Mouse (Mus musculus) CD4-positive, CD25-positive, alpha-beta regulatory T cell, adult 4 months (primary cell): ENCODE data around the gene Ubqln4. TPM values are rescaled to one million over a fixed set of nuclear protein-coding genes. Genes with fewer than 3 reads are reported as not detected.
A peak's percentile ranks its signal among the peaks of the same experiment; 100 is the strongest.

Experiments
- ATAC-seq: one replicate; pipeline ENCODE4 v1.8.0; 2017
- polyA plus RNA-seq, 2 experiments: library from polyadenylated mRNA; unstranded; fragments of 100-300 nt; shearing (Covaris generic); gene quantifications; one replicate each; pipeline ENCODE4 v1.2.1; 2017

Ubqln4 gene
- polyA plus RNA-seq, 2 experiments from 2014 or later = 11.9 to 12.0 TPM

DNA sequence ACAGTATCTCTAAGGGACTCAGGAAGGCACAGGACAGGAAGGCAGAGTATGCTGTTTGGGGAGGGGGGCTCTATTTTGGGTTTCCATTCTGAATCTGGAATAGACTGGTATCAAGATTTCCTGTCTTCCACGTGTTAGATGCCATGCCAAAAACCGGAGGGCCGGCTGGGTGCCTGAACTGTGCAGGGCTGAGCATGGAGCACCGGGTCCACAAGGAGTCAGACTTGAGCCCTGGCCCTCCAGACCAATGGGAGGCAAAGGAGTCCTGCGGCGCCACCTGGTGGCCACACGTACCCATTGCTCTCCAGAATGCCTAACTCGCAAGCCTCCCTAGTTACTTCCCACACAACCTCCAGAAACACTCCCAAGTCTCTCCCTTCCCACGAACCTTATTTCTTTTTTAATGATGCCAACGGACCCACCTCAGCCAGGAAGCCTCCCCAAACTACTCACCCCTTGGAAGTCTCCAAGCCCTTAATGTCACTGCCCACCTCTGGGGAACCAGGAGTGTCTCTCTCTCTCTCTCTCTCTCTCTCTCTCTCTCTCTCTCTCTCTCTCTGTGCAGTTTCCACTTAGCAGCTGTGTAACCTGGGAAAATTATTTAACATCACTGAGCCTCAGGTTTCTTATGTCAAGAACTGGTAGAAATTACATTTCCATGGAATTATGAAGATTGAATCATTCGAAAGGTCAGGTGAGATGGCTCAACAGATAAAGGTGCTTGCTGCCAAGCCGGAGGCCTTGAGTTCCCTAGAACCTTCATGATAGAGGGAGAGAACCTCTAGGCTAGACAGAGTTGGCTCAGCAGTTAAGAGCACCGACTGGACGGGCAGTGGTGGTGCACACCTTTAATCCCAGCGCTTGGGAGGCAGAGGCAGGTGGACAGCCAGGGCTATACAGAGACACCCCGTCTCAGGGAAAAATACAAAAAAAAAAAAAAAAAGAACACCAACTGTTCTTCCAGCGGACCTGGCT is 27.1 kb upstream of the Ubqln4 start:
- peak; percentile 62 for ATAC-seq

DNA sequence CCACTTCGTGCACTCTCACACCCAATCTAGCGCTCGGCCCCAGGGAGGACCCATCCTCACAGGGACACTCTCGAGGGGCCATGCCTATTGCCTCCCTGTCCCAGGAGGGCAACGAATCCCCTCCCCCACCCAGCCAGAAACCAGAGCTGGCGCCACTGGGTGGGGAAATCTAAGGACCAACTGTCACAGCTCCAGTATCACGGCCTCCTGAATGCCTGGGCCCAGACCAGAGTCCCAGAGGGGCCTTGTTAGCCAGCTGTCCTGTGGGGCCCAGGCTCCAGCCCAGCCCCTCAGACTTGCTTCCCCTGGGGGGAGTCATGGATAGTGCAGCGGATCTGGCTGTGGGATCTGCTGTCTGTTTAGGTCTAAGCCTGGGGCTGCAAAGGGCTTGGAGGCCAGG is 26.0 kb upstream of the Ubqln4 start:
- ATAC-seq = no peak

DNA sequence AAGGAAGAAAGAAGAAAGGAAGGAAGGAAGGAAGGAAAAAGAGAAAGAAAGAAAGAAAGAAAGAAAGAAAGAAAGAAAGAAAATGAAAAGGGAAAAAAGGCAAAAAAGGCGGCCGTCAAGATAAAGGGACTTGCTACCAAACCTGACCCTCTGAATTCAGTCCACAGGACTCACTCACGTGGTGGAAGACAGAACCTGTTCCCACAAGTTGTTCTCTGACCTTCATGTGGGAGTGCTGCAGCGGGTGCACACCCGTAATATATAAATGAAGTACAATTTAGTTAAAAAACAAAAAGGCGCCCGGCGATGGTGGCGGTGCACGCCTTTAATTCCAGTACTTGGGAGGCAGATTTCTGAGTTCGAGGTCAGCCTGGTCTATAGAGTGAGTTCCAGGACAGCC is 24.9 kb upstream of the Ubqln4 start:
- ATAC-seq = no peak

DNA sequence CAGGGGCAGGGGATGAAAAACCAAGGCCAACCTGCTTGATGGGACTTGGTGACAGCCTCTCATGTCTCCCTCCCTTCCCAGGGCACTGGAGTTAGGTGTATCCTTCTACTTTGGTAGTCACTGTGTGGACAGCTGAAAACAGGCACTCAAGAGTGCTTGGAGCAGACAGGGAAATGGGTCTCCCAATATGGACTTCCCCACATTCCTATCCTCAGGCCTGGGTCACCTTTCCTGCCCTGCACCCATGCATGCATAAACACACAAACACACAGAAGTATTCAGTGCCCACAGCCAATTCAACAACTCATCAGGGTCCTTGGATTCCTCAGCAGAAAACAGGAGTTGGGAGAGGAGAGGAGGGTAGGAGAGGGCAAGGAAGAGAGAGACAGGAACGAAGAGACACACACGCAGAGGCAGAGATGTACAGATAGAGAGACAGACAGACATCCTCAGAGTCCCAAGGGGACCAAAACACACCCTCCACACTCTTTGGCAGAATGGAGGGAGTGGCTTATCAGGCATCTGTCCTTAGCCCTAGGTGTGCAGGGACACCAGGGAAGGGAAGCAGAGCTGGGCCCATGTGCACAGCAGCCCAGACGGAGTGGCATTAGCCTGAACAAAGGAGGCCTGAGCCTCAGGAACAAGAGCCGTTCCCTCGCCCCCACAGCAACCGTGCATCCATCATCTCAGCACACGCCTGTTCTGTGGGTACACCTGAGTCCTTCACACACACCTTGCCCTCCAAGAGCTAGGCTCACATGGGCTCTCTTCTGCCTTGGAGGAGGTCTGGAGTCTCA is 24.2 kb upstream of the Ubqln4 start:
- ATAC-seq = no peak

DNA sequence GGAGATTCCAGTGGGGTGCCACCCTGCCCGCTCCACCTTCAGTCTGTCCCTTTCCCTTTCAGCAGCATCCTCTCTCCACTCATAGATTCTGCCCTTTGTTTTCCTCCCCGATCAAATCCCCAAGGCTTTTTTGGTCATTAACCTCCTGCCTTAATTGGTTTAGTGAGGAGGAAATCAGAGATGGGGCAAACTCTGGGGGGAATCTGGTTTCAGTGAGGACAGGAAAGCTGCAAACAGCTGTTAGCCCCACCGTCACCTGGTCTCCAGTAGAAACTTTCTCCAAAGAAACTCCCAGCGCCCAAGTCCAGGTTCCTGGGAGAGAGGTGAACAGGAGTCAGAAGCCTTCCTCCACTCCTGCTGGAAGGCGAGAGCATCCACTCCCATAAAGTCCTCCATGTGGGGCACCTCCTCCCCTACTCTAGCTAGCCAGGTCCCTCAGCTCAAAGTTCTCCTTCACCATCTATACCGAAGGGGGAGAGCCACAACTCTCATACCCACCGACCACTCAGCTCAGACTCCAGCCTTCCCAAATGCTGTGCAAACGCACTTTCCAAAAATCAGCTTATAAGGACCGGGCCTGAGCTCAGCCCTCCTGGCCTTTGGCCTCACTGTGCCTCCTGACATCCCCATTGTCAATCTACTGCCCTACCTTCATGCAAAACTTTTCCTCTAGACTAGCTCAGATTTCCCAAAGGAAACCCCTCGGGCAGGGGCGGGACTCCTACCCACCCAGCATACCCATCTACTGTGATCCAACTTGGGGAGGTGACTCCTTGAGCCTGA is 23.3 kb upstream of the Ubqln4 start:
- ATAC-seq = no peak

DNA sequence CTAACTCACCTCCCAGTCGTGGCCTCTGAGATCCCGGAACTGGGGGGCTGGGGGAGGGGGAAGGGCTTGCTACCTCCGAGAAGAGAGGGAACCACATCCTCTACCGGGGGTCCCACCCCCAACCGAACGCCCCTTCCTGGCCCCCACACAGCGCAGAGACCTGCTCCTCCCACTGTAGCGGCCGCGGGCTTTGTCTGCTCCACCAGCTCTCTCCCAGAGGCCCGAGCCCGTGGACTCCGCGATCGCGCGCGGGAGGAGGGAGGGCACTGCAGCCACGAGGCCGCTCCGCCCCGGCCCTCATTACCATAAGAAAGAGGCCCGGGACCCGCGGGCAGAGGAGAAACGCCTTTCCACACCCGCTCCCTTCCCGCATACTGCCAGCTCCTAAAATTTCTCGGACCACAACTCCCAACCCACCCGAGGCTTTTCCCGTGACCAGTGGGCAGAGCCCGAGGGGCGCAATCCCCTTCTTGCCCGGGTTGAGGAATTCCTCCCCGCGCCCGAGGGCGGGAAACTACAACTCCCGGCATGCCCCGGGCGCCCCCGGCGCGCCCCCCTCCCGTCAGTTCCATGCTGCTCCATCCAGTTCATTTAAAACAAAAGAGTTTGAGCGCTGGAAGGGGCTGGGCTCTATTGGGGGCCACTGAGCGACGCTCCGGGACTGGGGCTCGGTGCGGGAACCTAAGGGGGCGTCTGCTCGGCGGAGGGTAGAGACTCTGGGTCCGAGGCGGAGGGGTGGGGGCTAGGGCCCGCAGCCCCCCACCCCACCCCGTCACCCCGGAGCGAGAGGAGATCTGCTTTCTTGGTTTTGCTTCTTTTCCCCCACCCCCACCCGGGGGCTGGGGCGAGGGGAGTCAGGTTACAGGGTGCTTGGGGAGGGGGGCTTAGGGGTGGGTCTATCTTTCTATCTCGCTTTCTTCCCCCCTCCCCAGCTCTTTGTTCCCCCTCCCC is 21.9 kb upstream of the Ubqln4 start:
- ATAC-seq = peak; percentile 83

DNA sequence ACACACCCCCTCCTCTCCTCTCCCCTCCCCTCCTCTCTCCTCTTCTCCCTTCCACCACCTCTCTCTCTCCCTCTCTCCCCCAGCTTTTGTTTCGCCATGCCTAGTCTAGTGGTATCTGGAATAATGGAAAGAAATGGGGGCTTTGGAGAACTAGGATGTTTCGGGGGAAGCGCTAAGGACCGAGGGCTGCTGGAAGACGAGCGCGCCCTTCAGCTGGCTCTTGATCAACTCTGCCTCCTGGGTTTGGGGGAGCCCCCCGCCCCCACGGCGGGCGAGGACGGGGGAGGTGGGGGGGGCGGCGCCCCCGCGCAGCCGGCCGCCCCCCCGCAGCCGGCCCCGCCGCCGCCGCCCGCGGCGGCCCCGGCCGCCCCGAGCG is 21.3 kb upstream of the Ubqln4 start, which contains the start of gene Mex3a:
Gene Mex3a (plus strand): TSS at position 97 of the 376 bp plus-strand sequence.
- ATAC-seq = no peak

DNA sequence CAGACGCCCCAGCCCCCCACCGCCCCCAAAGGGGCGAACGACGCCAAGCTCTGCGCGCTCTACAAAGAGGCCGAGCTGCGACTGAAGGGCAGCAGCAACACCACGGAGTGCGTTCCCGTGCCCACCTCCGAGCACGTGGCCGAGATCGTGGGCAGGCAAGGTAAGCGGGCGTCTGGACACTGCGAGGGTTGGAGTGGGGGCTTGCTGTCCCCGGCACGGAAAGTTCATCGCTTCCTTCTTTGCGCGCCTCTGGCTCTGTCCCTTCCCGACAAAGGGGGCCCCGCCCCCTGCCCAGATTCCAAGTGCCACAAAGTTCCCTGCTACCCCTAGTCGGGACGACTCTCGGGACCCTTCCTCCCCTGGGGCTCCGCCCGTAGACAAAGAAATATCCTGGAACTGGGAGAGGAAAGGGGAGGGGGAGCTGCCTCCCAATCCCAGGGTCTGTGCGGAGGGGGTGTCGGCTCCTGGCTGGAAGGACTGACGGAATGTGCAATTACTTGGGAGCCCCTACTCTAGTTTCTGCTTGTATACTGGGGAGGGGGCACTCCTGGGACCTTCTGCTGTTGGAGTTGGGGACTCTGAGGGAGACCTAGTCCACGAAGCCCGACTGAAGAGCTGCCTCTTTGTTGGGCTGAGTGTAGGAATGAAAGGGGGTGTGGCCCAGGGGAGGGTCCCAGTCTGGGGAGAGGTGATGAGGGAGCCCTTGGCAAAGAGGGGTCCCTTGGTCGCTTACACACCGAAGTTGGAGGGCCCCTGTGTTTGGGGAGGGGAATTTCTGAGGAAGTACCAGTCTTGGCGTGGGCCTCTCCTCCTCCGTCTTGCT is 20.7 kb upstream of the Ubqln4 start:
- ATAC-seq = no peak

DNA sequence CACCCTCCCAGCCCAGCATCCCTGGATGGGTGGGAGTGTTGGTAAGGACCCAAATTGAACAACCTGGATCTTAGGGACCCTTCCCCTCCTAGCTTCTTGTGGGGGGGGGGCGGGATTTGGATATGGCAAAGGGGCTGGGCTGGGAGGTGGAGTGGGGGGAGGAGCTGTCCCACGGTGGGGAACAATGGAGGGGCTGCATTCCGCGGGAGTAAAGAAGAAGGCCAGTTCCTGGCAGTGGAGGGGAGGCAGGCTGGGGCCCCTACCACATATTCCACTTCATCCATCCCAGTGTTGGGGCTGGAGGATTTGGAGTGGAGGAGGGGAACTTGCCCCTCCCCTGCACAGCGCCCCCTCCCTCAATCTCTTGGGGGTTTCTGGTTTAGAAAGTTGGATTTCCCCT is 19.9 kb upstream of the Ubqln4 start:
- no peak for ATAC-seq

DNA sequence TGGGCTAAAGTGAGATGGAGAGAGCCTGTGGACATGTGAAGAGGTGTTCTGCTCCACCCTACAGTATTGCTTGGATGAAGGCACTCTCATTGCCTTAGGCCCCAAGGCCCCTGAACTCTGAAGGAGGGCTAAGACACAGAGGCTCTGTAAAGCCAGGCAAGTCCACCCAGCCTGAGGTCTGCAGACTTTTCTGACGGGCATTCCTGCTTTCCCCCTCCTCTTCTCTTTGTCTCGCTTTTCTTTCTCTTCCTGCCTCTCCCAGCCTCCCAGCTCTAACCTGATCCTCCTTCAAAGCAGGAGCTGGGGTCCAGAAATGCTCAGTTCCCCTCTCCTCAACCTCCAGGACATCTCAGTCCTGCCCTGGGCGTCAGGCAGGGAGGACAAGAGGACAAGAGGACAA is 18.6 kb upstream of the Ubqln4 start:
- no peak for ATAC-seq

DNA sequence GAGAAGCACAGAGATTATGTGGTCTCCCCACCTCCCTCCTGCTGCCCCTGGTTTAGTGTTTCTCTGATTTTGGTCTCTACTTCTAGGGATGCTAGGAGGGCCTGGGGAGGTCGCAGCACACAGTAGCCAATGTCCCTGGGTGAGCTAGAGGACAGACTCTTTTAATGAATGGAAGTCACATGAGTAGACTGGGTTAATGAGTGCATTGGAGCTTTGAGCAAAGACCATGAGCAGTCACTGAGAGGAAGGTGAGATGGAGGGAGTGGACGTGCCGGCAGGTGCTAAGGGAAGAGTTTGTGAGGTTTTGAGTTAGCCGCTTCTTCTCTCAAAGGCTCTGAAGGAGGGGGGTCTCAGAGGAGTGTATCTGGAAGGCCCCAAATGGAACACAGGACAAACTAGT is 18.0 kb upstream of the Ubqln4 start:
- no peak for ATAC-seq

DNA sequence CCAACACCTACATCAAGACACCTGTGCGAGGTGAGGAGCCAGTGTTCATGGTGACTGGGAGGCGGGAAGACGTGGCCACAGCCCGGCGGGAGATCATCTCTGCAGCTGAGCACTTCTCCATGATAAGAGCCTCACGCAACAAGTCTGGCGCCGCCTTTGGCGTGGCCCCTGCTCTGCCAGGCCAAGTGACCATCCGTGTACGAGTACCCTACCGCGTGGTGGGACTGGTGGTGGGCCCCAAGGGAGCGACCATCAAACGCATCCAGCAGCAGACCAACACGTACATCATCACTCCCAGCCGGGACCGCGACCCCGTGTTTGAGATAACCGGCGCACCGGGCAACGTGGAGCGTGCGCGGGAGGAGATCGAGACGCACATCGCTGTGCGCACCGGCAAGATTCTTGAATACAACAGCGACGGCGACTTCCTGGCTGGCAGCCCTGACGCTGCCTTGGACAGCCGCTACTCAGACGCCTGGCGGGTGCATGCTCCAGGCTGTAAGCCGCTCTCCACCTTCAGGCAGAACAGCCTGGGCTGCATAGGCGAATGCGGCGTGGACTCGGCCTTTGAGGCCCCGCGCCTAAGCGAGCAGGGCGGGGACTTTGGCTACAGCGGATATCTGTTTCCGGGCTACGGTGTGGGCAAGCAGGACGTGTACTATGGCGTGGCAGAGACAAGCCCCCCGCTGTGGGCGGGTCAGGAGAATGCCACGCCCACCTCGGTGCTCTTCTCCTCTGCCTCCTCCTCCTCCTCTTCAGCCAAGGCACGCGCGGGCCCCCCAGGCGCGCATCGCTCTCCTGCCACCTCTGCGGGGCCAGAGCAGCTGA is 17.2 kb upstream of the Ubqln4 start:
- ATAC-seq = no peak

DNA sequence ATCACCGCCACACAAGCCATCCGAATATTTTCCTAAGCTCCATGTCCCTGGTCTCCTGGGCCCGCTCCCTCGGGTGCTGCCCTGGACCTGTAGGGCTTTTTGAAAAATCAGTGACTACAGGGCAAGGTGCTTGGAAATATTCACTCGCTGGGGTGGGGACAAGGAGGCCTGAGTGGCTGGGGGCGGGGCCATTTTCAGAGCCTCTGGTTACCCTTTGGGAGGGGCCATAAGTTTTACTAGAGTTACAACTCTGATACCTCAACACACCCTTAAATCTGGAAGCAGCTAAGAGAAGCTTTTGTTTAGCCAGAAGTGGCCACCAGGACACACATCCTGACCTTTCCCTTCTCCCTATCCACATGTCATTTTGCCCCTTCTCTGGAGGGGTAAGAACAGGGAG is 16.4 kb upstream of the Ubqln4 start:
- no peak for ATAC-seq

DNA sequence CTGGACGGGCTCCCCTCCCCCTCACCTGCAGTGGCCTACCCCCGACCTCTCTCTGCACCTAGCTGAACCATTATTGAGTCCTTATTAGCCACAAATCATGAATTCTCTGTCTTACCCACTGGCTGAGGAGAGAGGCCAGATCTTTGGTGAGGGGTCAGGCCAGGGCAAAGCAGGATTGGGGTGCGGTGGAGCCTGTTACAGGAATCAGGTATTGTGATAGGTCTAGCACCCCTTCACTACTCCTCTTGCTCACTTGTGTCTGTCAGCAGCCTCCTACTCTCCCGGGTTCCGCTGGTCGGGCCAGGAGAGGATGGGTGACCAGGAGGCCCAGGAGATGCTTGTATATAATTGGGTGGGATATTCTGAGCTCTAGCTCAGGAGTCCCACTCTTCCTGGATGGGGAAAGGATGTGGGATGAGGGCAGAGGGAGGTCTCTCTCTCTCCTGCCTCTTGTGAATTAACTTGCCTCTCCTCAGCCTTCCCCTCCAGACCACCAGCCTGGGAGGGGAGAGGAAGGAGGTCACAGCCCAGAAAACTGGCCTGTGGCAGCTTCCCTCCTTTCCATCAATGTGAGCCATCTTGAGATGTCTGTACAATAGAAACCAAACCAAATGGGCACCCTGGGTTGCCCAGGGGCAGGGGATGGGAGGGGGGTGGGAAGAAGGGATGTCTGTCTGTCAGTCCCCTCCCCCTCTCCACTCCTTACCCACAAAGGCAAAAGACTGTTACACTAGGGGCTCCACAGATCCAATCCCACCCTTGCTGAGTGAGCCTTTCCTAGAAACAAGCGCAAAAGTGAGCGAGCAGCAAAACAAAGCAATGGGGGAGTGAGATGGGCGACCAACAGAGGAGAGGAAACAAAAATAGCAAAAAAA is 15.1 kb upstream of the Ubqln4 start:
- no peak for ATAC-seq

DNA sequence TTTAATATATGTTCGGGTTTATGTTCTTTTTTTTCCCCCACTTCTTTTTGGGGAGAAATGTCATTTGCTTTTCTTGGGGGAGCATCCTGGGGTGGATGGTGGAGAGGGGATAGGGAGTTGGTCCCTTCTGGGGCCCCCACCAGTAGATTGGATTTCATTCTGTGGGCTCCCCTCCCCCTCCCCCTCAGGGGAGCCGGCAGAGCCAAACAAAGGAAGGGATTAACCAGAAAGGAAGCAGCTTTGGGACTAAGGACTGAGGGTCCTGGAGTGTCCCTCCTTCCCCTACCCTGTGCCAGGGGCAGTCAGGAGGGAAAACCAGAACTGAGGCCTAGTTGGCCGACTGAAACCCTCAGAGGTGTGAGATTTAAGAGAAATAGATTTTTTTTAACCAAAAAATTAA is 14.2 kb upstream of the Ubqln4 start:
- no peak for ATAC-seq

DNA sequence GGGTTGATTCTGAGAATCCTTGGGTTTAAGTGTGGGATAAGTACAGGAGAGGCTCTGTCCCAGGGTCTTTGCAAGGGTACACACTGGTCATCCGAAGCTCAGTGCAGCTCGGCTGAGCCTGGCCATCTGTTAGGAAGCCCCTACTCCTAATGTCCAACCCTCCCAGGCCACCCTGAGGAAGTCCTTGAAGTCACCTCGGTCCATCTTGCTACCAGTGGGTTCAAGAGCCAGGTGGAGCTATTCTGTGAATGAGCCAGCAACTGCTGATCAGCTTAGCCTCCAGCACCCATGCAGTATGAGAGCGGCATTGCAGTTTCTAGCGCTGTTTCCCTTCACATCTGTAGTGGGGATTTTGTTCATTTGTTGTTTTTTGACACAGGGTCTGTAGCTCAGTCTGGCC is 13.5 kb upstream of the Ubqln4 start:
- no peak for ATAC-seq

DNA sequence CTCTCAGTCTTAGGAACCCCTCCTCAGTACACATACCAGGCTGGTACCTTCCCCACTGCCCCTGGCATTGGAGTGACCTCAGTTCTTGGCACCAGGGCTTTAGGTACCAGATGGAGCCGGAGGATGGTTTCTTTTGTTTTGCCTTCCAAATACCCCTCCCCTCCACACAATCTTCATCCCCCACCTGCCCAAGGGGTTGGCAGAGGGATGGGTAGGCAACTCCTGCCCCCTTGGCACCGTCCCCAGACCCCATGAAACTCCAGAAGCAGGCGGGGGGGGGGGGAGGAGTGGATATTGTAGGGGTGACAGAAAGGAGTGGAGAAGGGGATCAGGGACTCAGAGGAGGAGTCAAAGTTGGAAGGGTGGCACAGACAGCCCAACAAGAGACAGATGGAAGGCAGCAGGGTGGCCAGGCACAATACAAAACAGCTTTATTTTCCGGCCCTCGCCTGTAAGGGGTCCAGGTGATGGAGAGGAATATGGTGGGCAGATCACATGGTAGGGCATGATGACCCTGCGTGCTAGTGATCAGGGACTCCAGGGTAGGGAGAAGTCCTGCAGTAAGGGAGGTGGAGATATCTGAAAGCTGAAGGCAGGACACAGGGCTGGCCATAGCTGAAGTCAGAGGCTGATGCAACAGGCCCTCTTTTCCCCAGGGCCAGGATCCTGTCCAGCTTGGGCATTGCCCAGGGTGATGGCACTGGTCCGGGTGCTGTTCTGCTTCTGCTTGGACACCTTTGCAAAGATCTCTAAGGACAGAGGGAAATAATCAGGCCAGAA is 11.7 kb upstream of the Ubqln4 start:
- no peak for ATAC-seq

DNA sequence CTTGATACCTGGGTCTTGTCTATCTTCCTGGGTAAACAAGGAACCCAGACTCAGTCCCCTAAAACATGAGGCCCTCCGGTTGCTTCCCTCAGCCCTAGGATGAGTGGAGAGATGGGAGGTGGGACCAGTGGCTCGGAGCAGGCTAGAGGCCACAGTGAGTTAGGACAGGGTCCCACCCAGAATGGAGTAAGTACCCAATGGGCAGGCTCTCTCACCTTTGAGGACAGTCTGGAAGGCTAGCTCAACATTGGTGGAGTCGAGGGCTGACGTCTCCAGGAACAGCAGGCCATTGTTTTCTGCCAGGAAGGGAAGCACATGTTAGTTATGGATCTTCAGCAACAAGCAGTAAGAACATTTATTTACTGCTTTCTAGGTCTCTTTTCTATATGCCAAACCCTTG is 11.1 kb upstream of the Ubqln4 start:
- no peak for ATAC-seq
